Mouse (Mus musculus): Measurements from ENCODE around the gene Eif4a3.

Eif4a3 gene

DNA sequence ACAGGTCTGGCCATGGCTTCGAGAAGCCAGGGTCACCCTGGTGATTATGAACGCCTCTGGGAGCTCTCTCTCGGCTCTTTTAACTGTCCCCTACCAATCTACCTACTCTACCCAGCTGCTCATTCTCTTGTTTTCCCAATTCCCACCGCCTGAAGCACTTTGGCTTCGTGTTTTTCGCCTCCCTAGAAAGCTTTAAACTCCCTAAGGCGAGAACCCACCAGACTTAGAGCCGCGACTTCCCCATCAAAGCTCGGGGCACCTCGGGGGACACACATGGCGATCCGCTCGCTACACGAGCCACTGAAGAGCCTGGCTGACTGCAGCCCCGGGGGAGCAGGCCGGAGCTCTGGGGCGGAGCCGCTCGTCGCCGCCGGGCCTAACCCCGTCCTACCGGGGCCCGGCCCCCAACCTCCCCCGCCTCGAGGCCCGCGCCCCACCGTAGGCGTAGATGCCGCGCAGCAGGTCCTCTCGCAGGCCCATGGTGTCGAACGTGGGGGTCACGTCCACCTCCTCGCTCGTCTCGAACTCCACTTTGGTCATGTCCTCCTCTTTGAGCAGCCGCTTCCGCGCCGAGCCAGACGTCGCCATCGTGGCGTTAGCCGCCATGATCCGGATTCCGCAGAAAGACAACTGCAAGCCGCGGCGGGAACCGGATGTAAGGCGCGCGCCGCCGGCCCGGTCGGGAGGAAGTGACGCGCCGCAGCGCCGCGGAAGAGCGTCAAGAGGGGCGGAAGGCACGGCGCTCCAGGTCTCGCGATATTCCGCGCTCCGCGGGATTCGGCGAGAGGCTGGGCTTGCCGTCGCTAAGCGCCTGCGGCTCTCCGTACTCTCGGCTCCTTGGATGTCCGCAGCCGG, at the start of gene Eif4a3:
TSS of gene Eif4a3 (minus strand) at position 699 of the 855 bp plus-strand sequence.
- H3K27me3 ChIP-seq (ENCODE audit: control insufficient read depth, insufficient read depth, low read length, poor library complexity, severe bottlenecking), result no peaks in the 10 kb centered on the region
- peak; percentile 99 for DNase-seq (ENCODE audit: low read depth, low spot score)

DNA sequence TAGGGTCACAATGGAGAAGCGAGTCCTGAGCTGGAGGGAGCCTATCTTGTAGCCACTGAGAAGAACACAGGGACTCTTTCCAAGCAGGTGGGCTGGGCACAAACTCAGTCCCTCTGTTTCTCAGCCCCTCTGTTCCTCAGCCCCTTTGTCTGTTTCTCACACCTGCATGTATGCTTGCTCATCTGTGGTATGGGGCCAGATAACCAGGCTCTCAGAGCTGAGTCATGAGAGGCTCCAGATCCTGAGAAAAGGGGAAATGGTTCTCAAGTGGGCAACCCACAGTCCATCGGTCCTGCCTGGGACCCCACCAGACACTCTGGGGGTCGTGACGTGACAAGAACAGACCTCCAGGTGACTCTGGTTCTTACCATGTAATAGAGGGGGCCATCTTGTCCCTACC, 47.2 kb upstream of the Eif4a3 start:
- H3K27me3 ChIP-seq (ENCODE audit: control insufficient read depth, insufficient read depth, low read length, poor library complexity, severe bottlenecking), result no peaks in the 10 kb centered on the region
- DNase-seq (ENCODE audit: low read depth, low spot score), result no peak

More for the DNA sequence above, at the start of gene Eif4a3:
- peaks cover 4% of the 10 kb centered on the region for H3K36me3 ChIP-seq (ENCODE audit: control insufficient read depth, insufficient read depth, low read length, poor library complexity, severe bottlenecking)

DNA sequence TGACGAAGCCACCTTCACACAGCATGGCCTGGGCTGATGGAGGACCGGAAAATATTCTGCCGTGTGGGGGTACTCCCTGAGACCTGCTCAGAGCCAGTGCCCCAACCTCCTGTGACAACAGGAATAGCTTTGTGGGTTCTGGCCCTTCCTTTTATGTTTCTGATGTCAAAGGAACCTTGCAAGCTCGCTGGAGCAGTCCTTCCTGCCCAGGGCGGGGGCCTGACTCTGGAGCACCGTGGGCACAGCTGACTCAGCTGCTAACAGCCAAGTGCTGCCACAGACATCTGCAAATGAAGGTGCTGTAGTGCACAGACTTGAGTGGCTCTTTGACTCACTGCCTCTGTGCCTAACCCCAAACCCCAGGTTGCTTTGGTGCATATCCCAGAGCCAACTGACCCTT, 45.0 kb upstream of the Eif4a3 start:
- H3K36me3 ChIP-seq (ENCODE audit: control insufficient read depth, insufficient read depth, low read length, poor library complexity, severe bottlenecking), result peaks cover 11% of the 10 kb centered on the region; the same call in 1 of the 2 replicates
- no peaks in the 10 kb centered on the region for H3K27me3 ChIP-seq (ENCODE audit: control insufficient read depth, insufficient read depth, low read length, poor library complexity, severe bottlenecking)
- no peak for DNase-seq (ENCODE audit: low read depth, low spot score)

More for the DNA sequence above, 47.2 kb upstream of the Eif4a3 start:
- H3K36me3 ChIP-seq (ENCODE audit: control insufficient read depth, insufficient read depth, low read length, poor library complexity, severe bottlenecking), result peaks cover 12% of the 10 kb centered on the region; the same call in 1 of the 2 replicates

DNA sequence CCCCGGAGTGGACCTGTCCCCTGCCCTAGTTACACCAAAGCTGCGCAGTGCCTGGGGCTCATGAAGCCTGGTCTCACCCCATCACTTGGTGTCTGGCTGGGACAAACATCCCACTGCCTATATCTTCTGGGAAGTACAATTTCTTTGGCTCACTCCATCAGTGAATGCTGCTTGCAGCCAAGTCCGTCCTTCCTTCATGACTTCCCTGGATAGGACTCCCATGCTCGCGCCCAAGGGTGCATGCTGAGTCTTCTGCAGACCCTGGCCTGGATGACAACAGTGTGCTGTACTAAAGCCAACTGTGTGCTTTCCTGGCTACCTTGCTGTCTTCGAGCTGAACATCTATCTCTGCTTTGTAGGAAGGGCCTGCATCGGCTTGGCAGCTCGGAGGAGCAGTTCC, 44.3 kb upstream of the Eif4a3 start:
- Histone ChIP-seq H3K27me3 (ENCODE audit: control insufficient read depth, insufficient read depth, low read length, poor library complexity, severe bottlenecking) (no peaks in the 10 kb centered on the region), H3K36me3 (ENCODE audit: control insufficient read depth, insufficient read depth, low read length, poor library complexity, severe bottlenecking) (peaks cover 11% of the 10 kb centered on the region; the same call in 1 of the 2 replicates)
- no peak for DNase-seq (ENCODE audit: low read depth, low spot score)

DNA sequence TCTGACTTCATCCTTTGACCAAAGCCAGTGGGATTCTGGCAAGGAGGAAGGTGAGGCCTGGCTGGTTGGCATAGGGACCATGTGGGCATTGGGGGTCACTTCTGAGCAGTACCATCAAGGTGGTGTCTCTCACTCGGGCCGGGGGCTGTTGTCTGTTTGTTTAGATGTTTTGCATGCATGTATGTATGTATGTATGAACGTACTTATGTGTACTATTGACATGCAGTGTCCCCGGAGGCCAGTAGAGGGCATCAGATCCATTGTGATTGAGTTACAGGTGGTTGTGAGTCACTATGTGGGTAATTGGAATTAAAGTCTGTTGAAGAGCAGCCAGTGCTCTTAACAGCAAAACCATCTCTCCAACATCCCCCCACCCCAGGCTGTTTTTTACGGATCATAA, 39.7 kb upstream of the Eif4a3 start:
- Histone ChIP-seq H3K36me3 (ENCODE audit: control insufficient read depth, insufficient read depth, low read length, poor library complexity, severe bottlenecking) (no peaks in the 10 kb centered on the region), H3K27me3 (ENCODE audit: control insufficient read depth, insufficient read depth, low read length, poor library complexity, severe bottlenecking) (no peaks in the 10 kb centered on the region)
- peak; percentile 92 for DNase-seq (ENCODE audit: low read depth, low spot score)

DNA sequence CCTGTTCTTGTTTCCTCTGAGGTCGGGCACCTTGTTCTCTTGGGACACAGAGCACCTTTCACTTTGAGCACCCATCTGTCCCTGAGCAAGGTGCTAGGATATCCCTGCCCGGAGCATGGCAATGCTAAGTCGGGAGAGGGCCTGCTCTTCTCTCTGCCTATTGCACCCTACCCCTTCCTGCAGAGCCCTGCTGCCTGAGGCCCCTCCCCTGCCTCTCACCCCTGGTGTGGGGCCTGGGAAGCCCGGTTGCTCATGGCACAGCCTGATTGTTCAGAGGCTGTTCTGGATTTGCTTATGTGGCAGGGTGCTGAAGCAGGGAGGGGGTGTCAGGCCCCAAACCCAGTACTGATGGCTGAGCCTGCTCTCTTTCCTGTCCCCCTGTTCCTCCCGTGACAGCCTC, 39.3 kb upstream of the Eif4a3 start:
- no peak for DNase-seq (ENCODE audit: low read depth, low spot score)
- Histone ChIP-seq H3K27me3 (ENCODE audit: control insufficient read depth, insufficient read depth, low read length, poor library complexity, severe bottlenecking) (no peaks in the 10 kb centered on the region), H3K36me3 (ENCODE audit: control insufficient read depth, insufficient read depth, low read length, poor library complexity, severe bottlenecking) (no peaks in the 10 kb centered on the region)

DNA sequence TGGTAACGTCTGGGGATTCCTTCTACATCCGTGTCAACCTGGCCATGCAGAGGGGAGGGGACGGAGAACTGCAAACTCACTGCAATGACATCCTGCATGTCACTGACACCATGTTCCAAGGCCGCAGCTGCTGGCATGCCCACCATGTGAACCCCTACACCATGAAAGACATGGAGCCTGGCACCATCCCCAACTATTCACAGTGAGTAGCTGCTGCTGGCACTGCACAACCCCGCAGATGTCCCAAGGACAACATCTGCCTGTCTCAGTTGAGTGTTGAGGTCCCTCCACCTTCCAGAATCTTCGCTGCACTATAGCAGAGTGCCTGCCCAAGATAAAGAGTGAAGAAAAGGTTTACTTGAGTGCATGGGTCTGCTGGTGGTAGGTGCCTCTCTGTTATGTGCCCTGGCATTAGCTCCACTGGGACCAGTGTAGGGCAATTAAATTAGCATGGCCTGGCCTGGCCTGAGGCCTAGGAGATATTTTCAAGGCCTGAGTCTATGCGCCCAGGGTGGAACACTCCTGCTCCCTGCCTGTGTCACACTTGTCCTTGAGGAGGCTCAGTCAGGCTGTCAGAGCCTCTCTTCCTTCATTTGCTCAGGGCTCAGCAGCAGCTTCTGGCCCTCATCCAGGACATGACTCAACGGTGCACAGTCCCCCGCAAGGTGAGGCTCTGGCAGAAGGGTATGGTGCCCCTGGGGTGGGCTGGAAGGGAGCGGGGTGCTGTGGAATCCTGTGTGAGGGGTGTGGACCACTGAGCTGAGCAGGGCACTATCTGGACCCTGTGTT, 38.6 kb upstream of the Eif4a3 start:
- H3K36me3 ChIP-seq (ENCODE audit: control insufficient read depth, insufficient read depth, low read length, poor library complexity, severe bottlenecking), result no peaks in the 10 kb centered on the region
- H3K27me3 ChIP-seq (ENCODE audit: control insufficient read depth, insufficient read depth, low read length, poor library complexity, severe bottlenecking), result no peaks in the 10 kb centered on the region
- no peak for DNase-seq (ENCODE audit: low read depth, low spot score)

DNA sequence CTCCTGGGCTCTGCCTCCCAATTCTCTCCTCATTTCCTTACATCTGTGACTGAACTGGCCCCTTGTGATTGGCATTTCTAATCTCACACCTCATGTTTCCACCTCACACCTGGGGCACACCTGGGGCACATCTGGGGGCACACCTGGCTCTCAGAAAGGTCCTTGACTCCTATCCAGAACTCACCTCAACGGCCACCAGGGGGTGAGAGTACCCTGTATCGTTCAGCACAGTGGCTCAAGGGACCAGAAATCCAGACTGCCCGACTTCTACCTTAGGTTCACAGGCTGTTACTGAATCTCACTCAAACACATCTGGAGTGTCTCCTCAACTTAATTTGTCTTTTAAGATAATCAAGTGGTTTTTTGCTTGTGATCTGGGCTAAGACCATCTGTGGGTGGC, 32.1 kb upstream of the Eif4a3 start:
- Histone ChIP-seq H3K36me3 (ENCODE audit: control insufficient read depth, insufficient read depth, low read length, poor library complexity, severe bottlenecking) (no peaks in the 10 kb centered on the region), H3K27me3 (ENCODE audit: control insufficient read depth, insufficient read depth, low read length, poor library complexity, severe bottlenecking) (no peaks in the 10 kb centered on the region)
- peak; percentile 40 for DNase-seq (ENCODE audit: low read depth, low spot score)

DNA sequence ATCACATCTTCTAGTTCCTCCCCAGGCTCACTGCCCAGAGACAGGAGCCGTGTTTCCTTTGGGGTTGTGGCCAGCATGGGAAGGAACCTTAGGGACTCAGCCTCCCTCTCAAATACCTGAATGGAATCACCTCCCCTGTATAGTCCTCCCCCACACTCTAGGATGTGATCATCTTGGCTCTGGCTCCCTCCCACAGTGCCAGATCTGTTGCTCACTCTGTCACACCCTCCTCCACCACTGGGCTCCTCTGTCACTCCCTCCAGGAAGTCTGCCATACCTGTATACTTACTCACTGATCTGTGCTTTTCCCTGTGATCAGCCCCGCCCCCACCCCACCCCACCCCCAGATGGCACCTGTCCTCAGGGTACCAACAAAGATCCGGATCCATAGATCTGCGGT, 30.7 kb upstream of the Eif4a3 start:
- Histone ChIP-seq H3K36me3 (ENCODE audit: control insufficient read depth, insufficient read depth, low read length, poor library complexity, severe bottlenecking) (no peaks in the 10 kb centered on the region), H3K27me3 (ENCODE audit: control insufficient read depth, insufficient read depth, low read length, poor library complexity, severe bottlenecking) (no peaks in the 10 kb centered on the region)
- no peak for DNase-seq (ENCODE audit: low read depth, low spot score)

DNA sequence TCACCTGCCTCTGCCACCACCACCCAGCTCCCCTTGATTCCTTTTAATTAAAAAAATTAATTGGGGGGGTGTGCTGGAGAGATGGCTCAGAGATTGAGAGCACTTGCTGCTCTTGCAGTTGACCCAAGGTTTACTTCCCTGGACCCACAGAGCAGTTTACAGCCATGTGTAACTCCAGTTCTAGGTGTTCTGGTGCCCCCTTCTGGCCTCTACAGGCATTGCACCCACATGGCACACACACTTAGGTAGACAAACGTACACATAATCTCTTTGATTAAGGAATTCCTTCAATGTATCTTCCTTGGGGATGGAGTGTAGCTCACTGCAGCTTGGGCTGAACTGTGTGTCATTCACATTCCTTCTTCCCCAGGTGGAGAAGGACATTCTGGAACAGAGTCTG, 25.2 kb upstream of the Eif4a3 start:
- Histone ChIP-seq H3K36me3 (ENCODE audit: control insufficient read depth, insufficient read depth, low read length, poor library complexity, severe bottlenecking) (no peaks in the 10 kb centered on the region), H3K27me3 (ENCODE audit: control insufficient read depth, insufficient read depth, low read length, poor library complexity, severe bottlenecking) (no peaks in the 10 kb centered on the region)
- no peak for DNase-seq (ENCODE audit: low read depth, low spot score)

DNA sequence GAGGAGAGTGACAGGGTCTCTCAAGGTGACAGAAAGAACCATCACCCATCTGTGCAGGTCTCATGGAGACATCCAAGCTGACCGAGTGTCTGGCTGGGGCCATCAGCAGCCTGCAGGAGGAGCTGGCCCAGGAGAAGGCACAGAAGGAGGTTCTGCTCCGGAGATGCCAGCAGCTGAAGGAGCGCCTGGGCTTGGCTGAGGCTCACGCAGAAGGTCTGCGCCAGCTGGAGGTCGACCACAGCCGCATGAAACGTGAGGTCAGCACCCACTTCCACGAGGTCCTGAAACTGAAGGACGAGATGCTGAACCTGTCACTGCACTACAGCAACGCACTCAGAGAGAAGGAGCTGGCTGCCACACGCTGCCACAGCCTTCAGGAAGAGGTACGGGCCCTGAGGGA, 22.6 kb upstream of the Eif4a3 start:
- no peaks in the 10 kb centered on the region for H3K36me3 ChIP-seq (ENCODE audit: control insufficient read depth, insufficient read depth, low read length, poor library complexity, severe bottlenecking)
- no peak for DNase-seq (ENCODE audit: low read depth, low spot score)
- H3K27me3 ChIP-seq (ENCODE audit: control insufficient read depth, insufficient read depth, low read length, poor library complexity, severe bottlenecking), result no peaks in the 10 kb centered on the region

DNA sequence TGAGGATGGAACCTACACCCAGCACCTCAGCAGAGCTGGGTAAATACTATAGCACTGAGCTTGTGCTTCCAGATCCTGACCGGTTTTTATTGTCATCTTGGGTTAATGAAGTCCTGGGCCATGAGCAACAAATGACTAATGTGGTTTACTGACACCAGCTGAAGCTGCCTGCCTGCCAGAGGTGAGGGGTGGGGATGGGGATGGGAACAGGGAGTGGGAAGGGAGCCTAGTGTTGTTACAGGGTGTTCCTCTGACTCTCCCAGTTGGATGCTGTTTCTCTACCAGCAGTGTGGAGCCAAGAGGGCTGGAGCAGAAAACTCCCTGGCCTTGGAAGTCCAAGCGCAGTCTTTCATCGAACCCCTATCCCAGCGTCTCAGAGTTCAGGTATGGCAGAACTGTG, 16.8 kb upstream of the Eif4a3 start:
- no peaks in the 10 kb centered on the region for H3K36me3 ChIP-seq (ENCODE audit: control insufficient read depth, insufficient read depth, low read length, poor library complexity, severe bottlenecking)
- no peak for DNase-seq (ENCODE audit: low read depth, low spot score)

DNA sequence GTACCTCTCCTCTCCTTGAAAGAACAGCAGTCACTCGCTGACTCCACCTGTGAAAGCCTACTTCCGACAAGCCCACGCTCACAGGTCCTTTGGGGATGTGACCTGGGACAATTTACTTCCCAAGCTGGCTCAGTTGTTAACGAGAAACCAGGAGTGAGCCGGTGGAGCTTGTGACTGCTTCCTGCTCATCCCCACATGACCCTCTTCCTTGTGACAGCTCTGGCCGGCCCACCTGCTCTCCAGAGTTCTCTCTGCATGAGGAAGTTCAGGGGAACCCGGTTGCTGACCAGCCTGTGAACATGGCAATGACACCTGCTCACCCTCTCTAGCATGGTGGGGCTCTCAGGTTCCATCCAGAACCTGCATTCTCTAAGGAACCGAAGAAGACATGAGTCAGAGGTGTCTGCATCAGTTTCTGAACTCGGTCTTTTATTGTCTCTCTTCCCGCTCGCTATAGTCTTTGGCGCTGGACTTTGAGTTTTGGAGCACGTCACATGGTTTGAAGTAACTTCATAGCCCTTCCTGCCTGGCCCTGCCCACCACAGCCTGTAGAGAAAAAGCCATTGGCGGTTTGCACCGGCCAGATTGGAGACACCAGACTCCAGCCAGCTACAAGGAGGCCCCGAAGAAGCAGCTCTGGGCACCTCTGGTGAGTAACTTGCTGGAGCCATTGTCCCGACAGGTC, 14.5 kb upstream of the Eif4a3 start:
- Histone ChIP-seq H3K27me3 (ENCODE audit: control insufficient read depth, insufficient read depth, low read length, poor library complexity, severe bottlenecking) (no peaks in the 10 kb centered on the region), H3K36me3 (ENCODE audit: control insufficient read depth, insufficient read depth, low read length, poor library complexity, severe bottlenecking) (no peaks in the 10 kb centered on the region)
- DNase-seq (ENCODE audit: low read depth, low spot score), result no peak

More for the DNA sequence above, 16.8 kb upstream of the Eif4a3 start:
- no peaks in the 10 kb centered on the region for H3K27me3 ChIP-seq (ENCODE audit: control insufficient read depth, insufficient read depth, low read length, poor library complexity, severe bottlenecking)

DNA sequence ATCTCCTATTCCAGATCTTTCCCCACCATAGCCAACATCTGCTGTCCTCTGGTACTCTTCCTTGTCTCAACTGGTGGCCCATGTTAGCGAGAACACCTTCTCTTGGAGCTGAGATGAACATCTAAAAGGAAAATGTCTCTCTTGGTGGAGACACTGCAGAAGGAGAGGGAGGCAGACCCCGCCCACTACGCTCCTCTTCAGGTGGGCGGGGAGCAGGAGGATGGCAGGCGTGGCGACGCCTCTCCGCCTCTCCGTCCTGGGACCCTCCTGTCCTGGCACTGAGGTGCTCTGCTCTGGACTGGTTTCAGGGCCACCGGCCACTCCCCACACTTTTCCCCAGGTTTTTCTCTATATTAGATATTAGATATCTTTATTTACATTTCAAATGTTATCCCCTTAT, 10.7 kb upstream of the Eif4a3 start:
- no peaks in the 10 kb centered on the region for H3K36me3 ChIP-seq (ENCODE audit: control insufficient read depth, insufficient read depth, low read length, poor library complexity, severe bottlenecking)
- DNase-seq (ENCODE audit: low read depth, low spot score), result no peak
- no peaks in the 10 kb centered on the region for H3K27me3 ChIP-seq (ENCODE audit: control insufficient read depth, insufficient read depth, low read length, poor library complexity, severe bottlenecking)

DNA sequence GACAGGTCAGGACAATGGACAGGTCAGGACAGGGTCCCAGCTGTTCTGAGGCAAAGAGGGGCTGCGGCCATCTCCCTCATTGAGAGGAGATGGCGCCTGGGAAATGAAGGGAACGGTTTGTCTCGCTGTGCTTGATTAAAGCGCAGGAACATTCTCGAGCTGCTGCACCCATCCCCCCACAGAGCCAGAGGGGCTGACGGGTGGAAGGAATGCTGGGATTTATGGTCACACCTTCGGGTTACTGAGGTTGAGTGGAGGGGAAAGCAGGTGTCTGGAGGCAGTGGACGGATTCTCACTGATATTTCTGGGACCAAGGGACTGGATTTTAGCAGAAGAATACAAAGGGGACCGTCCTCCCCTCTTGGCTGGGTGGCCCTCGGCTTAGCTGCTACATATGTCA, 8.0 kb upstream of the Eif4a3 start:
- no peak for DNase-seq (ENCODE audit: low read depth, low spot score)
- no peaks in the 10 kb centered on the region for H3K36me3 ChIP-seq (ENCODE audit: control insufficient read depth, insufficient read depth, low read length, poor library complexity, severe bottlenecking)
- H3K27me3 ChIP-seq (ENCODE audit: control insufficient read depth, insufficient read depth, low read length, poor library complexity, severe bottlenecking), result no peaks in the 10 kb centered on the region

All from splenic B cell, adult 2 months (primary cell).